Mouse (Mus musculus): ENCODE measurements around the gene Lgi4. TPM values are rescaled to one million over a fixed set of nuclear protein-coding genes. Genes with fewer than 3 reads are reported as not detected.
A peak's percentile ranks its signal among the peaks of the same experiment; 100 is the strongest.

Lgi4 gene
- total RNA-seq, 1 experiment from 2014 or later: not detected

- ATAC-seq (replicated peaks; ENCODE audit: low read depth, poor library complexity, severe bottlenecking): no peak
Observed at GRCm38 (mm10) chr7:31074061-31074712, 15.0 kb downstream of the Lgi4 start.

- no peak for ATAC-seq (replicated peaks; ENCODE audit: low read depth, poor library complexity, severe bottlenecking)
Observed at GRCm38 (mm10) chr7:31074713-31075069, 15.5 kb downstream of the Lgi4 start.

- ATAC-seq (replicated peaks; ENCODE audit: low read depth, poor library complexity, severe bottlenecking): no peak
Observed at GRCm38 (mm10) chr7:31076492-31076891, 17.4 kb downstream of the Lgi4 start, which contains the start of gene Fxyd3. Fxyd3 (minus strand) TSS chr7:31076704.

GRCm38 (mm10) chr7:31077470-31077869 lies 18.3 kb downstream of the Lgi4 start:
- ATAC-seq (replicated peaks; ENCODE audit: low read depth, poor library complexity, severe bottlenecking): no peak

GRCm38 (mm10) chr7:31077885-31078445 lies 18.8 kb downstream of the Lgi4 start:
- ATAC-seq (replicated peaks; ENCODE audit: low read depth, poor library complexity, severe bottlenecking): peak; percentile 84

GRCm38 (mm10) chr7:31079670-31080069 lies 20.5 kb downstream of the Lgi4 start:
- no peak for ATAC-seq (replicated peaks; ENCODE audit: low read depth, poor library complexity, severe bottlenecking)

GRCm38 (mm10) chr7:31080611-31081010 lies 21.5 kb downstream of the Lgi4 start:
- ATAC-seq (replicated peaks; ENCODE audit: low read depth, poor library complexity, severe bottlenecking): no peak

- no peak for ATAC-seq (replicated peaks; ENCODE audit: low read depth, poor library complexity, severe bottlenecking)
Observed at GRCm38 (mm10) chr7:31081106-31081505, 22.0 kb downstream of the Lgi4 start.

GRCm38 (mm10) chr7:31082106-31082505 lies 23.0 kb downstream of the Lgi4 start:
- no peak for ATAC-seq (replicated peaks; ENCODE audit: low read depth, poor library complexity, severe bottlenecking)

- ATAC-seq (replicated peaks; ENCODE audit: low read depth, poor library complexity, severe bottlenecking): no peak
Observed at GRCm38 (mm10) chr7:31082831-31083588, 23.9 kb downstream of the Lgi4 start.

- no peak for ATAC-seq (replicated peaks; ENCODE audit: low read depth, poor library complexity, severe bottlenecking)
Observed at GRCm38 (mm10) chr7:31084140-31084539, 25.0 kb downstream of the Lgi4 start.

- ATAC-seq (replicated peaks; ENCODE audit: low read depth, poor library complexity, severe bottlenecking): no peak
Observed at GRCm38 (mm10) chr7:31085171-31085570, 26.0 kb downstream of the Lgi4 start.

GRCm38 (mm10) chr7:31086175-31086755 lies 27.1 kb downstream of the Lgi4 start:
- no peak for ATAC-seq (replicated peaks; ENCODE audit: low read depth, poor library complexity, severe bottlenecking)

- no peak for ATAC-seq (replicated peaks; ENCODE audit: low read depth, poor library complexity, severe bottlenecking)
Observed at GRCm38 (mm10) chr7:31087262-31087661, 28.1 kb downstream of the Lgi4 start.

GRCm38 (mm10) chr7:31088206-31088605 lies 29.1 kb downstream of the Lgi4 start:
- no peak for ATAC-seq (replicated peaks; ENCODE audit: low read depth, poor library complexity, severe bottlenecking)

- peak; percentile 89 for ATAC-seq (replicated peaks; ENCODE audit: low read depth, poor library complexity, severe bottlenecking)
Observed at GRCm38 (mm10) chr7:31089721-31090120, 30.6 kb downstream of the Lgi4 start.

- ATAC-seq (replicated peaks; ENCODE audit: low read depth, poor library complexity, severe bottlenecking): no peak
Observed at GRCm38 (mm10) chr7:31094774-31095501, 35.8 kb downstream of the Lgi4 start.

- ATAC-seq (replicated peaks; ENCODE audit: low read depth, poor library complexity, severe bottlenecking): peak; percentile 22; the same call in 1 of the 2 replicates
Observed at GRCm38 (mm10) chr7:31096892-31097564, 37.9 kb downstream of the Lgi4 start.

- ATAC-seq (replicated peaks; ENCODE audit: low read depth, poor library complexity, severe bottlenecking): peak; percentile 94
Observed at GRCm38 (mm10) chr7:31097583-31098248, 38.6 kb downstream of the Lgi4 start.

All from common myeloid progenitor, adult 5-6 weeks (primary cell).